Mouse (Mus musculus) frontal cortex, postnatal 10 days (tissue): ENCODE data around the gene Gjb3.

Experiments
- DNase-seq, 2 experiments: peaks; one replicate each; pipeline ENCODE4 v3.0.0; 2022; ENCODE audit warnings: low spot score in 2 of 2, mixed read lengths in 1 of 2

Gene Gjb3

DNA sequence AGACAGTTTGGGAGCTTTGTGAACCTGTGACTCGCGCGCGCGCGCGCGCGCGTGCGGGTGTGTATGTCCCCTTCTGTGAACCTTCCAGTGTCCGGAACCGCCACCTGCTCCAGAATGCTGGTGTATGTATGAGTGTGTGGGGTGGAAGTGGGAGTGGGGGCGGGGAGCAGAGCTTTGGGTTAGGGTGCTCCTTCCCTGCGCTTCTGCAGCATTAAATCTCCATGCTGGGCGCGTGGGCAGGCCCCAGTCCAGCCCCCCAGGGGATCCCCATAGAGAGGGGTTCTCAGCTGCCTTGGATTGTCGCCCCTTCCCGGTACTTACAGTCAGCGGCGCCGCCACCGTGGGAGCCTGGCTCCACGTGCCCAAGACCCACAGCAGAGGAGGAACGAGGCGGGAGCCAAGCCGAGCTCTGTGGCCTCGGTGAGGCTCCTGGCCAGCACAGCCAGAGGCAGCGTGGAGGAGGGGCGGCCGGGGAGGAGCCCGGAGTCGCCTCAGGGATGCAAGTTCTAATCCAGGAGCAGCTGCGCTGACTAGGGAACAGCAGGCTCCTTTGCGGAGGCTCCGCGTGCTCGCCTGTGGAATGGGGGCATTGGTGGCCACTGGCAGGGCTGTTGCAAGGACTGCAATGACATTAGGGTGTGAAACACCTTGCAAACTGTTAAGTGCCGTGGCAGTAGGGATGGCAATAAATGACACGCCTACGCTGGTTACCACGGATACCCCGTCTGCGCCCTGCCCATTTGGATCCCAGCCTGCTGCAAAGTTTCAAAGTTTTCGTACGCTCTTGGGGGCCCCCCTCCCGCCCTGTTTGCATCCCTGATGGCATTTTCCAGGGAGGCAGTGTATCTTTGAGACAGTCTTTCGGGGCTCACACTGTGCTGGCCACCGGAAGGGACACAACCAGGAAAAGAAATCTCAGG, at the start of gene Gjb3:
Gene Gjb3 (minus strand): TSS at position 664 of the 920 bp plus-strand sequence.
- DNase-seq: no peak

DNA sequence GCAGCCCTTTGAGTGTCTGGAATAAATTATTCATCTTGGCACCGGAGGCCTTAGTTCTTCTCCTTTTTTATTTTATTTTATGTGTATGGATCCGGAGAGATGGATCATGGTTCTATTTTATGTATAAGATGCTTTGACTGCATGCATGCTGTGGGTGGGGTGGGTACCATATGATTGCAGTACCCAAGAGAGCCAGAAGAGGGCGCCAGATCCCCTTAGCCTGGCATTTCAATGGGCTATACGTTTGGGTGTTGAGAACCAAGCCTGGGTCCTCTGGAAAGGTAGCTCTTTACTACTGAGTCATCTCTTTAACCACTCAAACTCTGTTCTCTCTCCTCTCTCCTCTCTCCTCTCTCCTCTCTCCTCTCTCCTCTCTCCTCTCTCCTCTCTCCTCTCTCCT, 46.7 kb upstream of the Gjb3 start:
- no peak for DNase-seq

DNA sequence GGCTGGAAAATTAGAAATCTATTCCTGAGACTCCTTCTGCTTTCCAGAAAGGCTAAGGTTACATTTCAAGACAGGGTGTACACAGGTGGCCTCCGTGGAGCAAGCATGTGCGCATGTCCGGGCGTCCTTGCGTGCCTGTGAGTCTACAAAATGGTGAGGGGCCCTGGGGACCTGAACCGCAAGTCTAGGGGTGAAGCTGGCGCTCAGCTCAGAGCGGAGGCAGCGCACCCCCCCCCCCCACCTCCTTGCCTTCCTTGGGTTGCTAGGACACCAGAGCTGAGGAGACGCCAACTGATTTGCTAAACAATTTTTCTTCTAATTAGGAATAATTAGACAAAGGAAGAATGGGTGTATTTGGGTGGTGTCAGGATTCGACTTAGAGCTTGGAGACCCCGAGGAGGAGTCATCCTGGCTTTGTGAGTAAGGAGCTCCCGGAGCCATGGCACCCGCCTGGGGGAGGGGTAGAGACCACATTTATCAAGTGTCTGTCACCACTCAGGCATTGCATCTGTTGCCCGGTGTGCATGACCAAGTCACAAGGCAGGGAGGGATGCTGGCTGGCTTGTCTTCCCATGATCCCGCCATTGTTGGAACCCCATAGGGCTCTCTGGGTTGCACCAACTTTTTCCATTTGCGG, 45.0 kb upstream of the Gjb3 start:
- DNase-seq: no peak

DNA sequence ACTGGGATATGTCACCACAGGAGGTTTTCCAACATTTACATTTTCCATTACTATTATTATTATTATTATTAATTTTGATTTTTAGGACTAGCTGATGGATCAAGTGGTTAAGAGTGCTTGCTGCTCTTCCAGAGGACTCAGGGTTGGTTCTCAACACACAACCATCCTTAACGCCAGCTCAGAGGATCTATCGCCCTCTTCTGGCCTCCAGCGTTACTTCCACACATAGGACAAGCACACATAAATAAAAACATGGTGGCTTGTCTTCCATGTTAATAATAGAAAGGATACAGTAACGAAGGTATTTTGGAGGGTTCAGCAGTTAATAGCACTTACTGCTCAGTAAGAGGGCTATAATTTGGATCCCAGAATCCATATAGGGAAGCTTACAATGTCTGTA, 44.0 kb upstream of the Gjb3 start:
- no peak for DNase-seq

DNA sequence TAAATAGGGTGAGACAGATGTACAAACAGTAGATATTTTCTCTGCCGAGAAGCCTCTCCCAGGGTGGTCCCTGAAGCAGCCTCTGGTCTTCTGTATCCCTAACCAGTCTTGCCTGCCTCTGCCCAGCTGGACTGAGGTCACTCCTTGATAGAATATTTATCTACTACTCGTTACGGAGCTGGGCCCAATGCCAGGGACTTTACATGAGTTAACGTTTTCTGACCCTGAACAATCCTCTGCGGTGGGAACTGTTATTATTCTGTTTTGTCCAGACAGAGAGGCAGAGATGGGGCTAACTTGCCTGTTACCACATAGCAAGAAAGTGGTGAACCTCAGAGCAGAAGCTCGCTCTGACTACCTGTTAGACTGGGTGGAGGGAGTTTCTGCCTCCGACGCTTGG, 42.8 kb upstream of the Gjb3 start:
- DNase-seq: no peak

DNA sequence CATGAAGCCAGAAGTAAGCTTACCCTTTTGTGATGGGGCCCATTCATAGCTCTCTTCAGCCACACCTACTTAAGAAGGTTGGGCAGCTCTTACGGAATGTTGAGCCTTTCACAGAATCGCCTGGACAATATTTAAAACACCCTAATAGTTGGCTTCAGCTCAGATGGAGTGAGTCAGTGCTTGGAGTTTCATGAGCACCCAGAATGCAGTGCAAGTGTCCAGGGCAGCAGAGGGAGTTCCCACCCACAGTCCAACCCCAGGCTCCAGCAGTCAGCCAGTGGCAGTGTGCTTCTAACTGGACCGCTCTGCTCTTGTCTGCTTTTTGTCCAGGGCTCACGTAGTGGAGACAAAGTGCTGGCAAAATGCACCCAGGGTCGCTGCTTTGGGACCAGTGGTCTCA, 40.9 kb upstream of the Gjb3 start:
- DNase-seq: no peak

DNA sequence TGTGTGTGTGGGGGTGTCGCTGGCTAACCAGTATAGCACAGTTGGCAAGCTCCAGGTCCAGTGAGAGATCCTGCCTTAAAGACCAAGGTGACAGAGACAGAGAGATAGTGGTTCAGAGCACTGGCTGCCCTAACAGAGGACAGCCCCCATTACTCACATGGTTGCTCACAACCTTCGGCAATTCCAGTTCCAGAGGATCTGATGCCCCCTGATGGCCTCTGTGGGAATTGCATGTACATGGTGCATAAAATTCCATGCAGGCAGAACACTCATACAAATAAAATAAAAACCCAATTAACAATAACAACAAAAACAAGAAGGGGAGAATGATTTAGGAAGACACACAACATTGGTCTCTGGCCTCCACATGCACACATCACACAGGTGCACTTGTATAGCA, 39.8 kb upstream of the Gjb3 start:
- DNase-seq: no peak

DNA sequence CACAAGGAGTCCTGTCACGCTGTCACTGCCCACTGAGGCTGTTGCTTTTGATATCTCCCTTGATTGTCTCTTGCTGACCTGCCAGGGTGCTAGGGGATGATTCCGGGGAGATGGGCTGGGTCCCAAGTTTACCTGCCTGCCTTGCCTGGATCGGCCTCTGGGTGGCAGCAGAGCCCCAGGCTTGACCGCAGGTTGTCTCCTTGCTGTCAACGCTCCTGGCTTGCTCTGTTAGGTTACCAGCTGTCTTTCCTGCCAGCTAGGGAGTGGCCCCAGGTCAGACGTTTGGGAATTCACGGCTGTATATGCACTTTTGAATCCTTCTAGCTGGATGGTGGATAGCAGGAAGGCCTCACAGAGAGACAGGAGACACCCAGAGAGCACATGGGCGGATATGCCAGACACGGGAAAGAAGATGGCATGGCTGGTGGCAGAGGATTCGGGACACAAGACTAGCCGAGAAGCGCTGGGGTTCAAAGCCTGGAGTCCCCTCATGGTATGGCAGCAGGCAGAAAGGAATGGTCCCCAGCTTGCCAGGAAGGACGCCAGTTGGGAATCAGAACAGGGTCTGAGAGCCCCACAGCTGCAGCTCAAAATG, 37.8 kb upstream of the Gjb3 start:
- peak in 1 of 2 experiments; percentile 69 for DNase-seq

DNA sequence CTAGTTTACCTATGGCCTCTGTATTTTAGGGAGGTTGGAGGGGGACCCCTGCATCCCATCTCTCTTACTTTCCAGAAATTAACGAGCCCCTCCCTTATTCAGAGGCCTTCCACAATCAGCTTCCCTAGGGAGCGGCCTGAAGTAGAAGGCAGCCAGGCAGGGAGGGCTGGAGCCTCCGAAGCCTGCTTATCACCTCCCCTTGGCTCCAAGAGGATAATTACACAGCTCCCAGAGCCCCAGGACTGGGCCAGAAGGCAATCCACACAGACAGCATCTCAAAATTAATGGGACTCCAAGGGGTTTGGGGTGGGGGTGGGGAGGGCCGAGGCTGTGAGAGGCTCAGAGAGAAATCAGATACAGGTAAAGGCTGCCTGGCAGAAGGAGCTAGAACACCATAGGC, 35.2 kb upstream of the Gjb3 start:
- no peak for DNase-seq

DNA sequence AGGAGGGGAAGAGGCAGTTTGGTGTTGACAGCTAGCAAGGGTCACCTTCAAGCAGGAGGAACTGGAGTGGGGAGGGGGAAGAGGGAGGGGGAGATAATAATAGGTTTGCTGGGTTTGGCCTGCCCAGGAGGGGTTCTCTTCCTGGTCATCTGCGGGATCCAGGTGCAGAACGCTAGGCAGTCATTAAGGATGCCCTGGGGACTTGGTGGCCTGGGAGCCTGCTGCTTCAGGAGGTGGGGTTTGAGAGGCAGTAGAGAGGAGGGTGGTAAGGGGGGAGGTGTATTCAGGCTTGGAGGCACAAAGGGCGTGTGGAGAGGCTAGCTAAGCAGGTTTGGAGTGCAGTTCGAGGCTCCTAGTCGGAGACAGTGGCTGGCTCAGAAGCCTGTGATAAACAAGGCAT, 34.8 kb upstream of the Gjb3 start:
- no peak for DNase-seq

DNA sequence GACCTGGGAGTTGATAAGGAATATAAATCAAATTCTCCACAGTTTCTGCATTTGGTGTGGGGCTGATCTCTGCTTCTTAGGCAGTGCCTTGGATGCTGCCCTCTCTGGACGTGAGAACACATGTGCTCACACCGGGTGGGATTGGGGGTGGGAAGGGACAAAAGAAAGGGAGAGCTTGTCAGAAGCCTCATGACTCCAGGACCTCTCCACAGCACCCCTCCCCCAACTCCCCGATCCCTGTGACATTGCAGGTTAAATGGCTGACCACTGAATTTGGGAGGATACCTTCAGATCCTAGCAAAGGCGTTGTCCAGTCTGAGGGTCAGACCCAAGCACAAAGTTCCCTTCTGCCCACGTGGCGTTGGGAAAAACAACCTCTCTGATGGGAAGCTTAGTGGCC, 33.8 kb upstream of the Gjb3 start:
- DNase-seq: no peak

DNA sequence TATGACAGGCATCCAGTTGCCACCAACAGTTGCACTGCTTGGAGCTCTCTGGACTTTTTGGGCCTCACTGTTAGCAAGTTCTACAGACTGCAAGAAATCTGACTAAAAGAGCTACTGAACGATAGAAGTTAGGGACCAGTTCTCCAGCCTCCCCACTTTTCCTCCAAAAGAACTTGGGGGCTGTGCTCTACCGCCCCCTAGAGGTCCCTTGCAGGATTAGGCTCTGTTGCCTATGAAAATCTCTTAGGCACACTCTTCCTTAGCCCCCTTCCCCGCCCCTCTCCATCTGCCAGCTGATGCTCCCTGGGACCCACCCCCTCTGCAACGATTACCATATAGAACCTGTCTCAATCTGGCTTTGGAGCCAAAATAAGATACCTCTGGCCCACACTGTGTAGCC, 32.7 kb upstream of the Gjb3 start:
- no peak for DNase-seq

DNA sequence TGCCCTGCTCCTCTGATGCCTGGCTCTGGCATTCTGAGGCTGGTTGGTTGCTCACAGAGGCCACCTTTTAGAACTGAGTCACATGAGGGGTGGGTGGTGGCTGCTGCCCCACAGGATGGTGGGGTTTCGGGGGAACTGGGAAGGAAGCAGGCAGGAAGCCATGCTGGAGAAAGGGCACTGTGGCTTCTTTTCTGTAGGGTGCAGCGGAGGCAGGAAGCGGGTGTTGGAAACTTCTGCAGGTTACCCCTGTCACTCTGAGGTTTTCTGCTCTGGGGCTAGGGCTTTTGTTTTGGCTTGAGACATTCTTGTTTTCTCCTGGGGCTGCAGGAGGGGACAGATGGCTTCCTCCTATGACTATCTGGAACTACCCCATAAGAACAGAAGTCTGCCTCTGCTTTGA, 31.9 kb upstream of the Gjb3 start:
- no peak for DNase-seq

DNA sequence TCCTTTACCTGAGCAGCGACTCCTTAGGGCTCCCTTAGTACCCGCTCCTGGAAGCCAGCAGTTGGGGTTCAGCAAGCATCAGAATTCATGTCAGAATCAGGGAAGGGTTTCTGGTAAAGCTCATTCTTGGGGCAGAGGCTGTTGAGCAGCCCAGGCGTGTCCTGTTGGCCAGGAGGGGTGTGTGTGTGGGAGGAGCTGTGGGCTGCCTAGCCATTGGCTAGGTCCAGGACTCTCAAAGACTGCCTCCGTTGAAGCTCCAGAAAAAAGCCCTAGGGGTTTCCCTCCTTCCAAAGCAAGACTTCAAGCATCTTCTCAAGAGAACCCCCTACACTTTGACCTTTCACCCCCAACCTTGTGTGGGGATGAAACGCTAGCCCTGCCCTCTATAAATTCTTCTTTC, 27.4 kb upstream of the Gjb3 start, which contains the start of gene Gjb5:
Gene Gjb5 (minus strand): TSS at position 164 of the 400 bp plus-strand sequence.
- no peak for DNase-seq

DNA sequence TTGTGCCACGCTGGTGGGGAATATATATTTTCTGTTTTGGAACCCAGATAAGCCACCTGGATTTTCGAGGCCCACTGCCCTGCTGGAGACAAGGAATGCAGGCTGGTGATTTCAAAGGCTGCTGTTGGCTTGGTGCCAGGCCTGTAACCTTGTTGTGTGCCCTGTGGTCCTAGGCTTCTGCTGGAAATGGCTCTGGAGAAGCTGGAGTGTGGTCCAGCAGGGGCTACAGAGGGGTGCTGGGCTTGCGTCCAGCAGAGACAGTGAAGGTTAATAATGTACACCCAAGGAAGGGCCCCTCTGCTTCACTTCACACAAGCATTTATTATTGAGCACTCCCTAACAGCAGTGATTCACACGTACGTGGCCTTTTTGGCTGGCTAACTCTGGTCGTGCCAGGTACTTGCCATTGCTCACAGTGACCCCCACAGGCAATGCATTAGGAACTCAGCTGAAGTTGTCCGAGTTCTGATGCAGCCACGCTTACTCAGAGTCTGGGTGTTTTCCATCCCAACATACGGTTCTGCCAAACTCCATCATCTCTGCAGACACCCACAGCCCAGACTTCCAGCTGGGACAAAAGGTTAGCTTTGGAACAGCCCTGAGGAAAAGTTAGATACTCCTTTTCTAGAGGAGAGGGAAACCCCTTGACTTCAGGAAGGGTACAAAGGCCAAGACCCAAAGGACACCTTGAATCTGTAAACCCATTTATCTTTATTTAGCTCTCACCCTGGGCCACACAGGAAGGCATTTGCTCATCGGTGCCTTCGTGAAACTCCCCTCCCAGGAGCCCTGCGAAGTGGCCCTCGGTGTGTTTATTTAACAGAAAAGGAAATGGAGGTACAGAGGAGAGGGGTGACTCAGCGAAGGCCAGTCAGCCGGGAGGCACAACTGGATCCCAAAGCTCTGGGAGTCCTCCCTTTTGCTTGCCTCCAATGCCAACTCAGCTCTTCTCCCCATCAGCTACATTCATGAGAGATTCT, 24.2 kb upstream of the Gjb3 start:
- no peak for DNase-seq

DNA sequence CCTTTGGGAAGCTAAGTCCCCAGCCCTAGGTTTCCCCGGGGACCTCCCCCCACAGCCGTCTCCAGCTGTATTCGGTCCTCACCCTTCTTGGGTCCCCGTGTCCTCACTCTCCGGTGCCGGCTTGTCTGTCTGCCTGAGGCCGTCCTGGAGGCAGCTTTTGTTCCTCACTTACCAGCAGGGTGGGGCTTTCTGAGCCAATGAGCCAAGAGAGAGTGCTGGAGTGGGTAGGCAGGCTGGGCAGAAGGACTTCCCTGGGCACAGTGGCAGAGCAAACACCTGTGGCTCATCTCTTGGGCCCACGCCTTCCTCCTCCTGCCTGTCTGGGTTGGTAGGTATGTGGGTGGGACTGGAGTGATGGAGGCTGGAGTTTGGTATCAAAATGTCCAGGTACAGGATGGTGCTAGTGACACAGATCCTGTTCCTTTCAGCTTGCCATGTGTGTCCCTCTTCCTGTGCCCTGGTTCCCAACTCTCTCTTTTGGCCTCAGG, 23.4 kb upstream of the Gjb3 start, which contains the start of gene Gjb4:
Gene Gjb4 (minus strand): TSS at position 131 of the 488 bp plus-strand sequence.
- DNase-seq: no peak

DNA sequence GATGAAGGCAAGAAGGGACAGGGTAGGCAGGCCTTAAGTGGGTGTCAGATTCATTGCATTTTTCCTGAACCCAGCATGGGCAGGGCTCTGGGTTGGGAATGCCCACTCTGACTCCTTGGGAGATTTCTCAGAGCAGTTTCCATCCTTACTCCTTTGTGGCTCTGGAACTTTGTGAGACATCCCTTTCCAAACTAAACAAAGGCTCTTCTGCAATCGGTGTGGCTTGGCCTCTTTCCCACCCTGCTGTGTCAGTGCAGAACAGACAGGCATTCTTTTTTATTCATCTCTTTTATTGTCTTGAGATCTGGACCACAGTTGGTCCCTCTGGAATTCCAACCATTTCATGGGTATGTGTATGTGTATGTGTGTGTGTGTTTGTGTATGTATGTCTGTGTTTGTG, 21.9 kb upstream of the Gjb3 start:
- no peak for DNase-seq

DNA sequence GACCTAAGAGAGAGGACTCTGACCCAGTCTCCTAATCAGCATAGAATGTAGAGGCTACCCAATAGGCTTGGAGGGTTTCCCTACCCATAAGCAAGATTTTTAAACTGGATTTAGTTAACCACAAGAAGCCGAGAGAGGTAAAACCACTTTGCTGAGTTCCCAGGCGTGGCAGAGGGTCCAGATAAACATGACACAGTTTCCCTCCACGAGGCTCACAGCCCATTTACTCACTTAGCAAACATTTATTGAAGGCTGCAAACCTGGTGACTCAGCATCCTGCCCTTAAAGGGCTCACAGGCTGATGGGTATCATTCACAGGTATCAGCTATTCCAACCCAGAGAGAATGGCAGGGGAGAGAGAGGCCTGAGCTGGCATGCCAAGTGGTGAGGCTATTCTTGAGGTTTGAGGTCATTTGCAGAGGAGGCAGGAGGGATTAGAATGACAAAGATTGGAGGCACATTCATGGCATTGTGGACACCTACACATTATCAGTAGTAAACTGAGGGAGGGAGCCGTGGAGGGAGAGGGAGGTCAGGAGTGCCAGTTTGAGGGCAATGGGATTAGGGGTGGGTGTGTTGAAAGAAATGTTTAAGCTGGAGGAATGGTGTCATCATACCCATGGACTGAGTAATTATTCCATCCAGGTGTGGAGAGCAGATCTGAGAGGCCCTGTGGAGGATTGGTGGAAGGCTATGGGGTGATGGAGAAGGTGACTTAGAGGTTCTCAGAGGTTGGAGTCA, 19.1 kb upstream of the Gjb3 start:
- DNase-seq: no peak

DNA sequence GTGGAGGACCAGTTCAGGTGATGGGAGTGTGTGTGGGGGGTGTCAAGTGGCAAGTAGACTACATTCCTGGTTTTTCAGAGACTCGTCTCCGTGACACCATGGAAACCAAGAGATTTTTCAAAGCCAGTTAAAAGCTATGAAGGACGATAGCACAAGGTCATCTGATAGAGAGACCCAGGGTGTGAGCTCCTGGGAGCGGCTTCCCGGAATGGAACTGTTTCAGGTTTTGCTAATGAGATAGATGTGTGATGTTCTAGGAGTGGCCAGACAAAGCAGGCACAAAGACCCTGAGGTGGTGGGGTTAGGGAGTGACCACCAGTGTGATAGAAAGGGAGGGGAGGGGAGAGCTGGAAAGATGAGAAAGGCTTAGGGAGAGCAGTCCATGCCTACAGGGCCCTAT, 14.4 kb upstream of the Gjb3 start:
- DNase-seq: no peak

DNA sequence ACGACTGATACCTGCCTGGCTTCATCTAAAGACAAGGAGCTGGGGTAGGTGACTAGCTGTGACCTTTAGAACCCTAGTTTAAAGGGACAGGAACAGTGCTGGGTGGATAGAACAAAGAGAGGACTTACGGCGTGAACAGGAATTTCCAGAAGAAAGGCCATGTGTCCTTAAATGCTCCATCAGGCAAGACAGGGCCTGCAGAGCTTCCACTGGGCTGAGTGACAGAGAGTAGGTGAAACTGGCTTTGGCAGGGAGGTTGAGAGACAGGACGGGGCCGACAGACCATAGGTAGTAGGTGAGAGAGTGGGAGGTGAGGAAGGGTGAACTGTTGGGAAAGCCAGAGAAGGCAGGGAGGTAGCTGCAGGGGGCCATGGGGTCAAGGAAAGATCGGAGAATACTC, 10.7 kb upstream of the Gjb3 start:
- no peak for DNase-seq

DNA sequence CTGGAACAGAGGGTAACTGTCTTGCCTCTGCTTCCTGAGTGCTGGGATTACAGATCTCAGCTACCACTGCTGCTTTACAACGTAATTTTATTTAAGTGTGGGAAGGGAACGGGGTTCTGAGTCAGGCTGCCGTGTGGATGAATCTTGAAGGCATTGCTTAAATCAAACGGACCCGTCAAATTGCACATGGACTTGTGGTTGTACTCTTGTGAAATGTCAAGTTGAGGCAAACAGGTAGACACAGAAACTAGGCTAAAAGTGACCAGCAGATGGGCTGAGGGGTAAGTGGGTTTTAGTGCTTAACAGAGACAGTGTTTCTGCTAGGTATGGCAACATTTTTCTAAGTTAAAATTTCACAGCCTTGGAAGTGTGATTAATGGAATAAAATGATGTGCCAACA, 7.0 kb upstream of the Gjb3 start:
- no peak for DNase-seq
